Mouse (Mus musculus) adrenal gland, postnatal 4 days (tissue): Measurements from ENCODE around the gene Nin. TPM values are rescaled to one million over a fixed set of nuclear protein-coding genes. Genes with fewer than 3 reads are reported as not detected.

Source experiments
- total RNA-seq, 2 experiments: library from RNA; stranded (reverse); gene quantifications; 2 replicates each; pipeline ENCODE4 v1.2.3; 2021

The Nin gene
- total RNA-seq, 2 experiments from 2014 or later: 44.6 to 45.0 TPM

Other genes starting within 250 kb of the Nin start
- 10 to 100 TPM; 13.7 to 14.3 TPM for gene Atl1, start 221.1 kb downstream of the Nin start, total RNA-seq
- 10 to 100 TPM; 41.2 to 45.8 TPM for gene Map4k5, start 220.5 kb downstream of the Nin start, total RNA-seq
- gene Sav1, start 126.7 kb downstream of the Nin start, total RNA-seq: 10 to 100 TPM; 47.6 to 50.0 TPM
- not detected for gene Abhd12b, start 40.4 kb upstream of the Nin start, total RNA-seq
- 10 to 100 TPM; 29.5 to 37.0 TPM for gene Pygl, start 117.8 kb upstream of the Nin start, total RNA-seq
- gene Trim9, start 233.9 kb upstream of the Nin start, total RNA-seq: 1 to 10 TPM; 7.2 to 8.1 TPM